Mouse (Mus musculus): ENCODE measurements at regions not wholly inside any gene's neighbourhood (a gene's known extent, or its start where the extent isn't known, plus 50 kb on each side); places are given as distances from the start of the nearest gene placed in this dataset.

GRCm38 (mm10) chr2:159755541-159756011 is 578.4 kb downstream of the Gm826 start:
- no peak for TF ChIP-seq UBTF (IDR thresholded peaks at IDR 0.05; ENCODE audit: borderline replicate concordance, insufficient read depth, low read depth, low read length)
- no peak for TF ChIP-seq CHD2 (IDR thresholded peaks at IDR 0.05; ENCODE audit: low read length)
- no peak for TF ChIP-seq POLR2A (IDR thresholded peaks at IDR 0.05; ENCODE audit: control insufficient read depth in 1 of 2, insufficient read depth in 1 of 2, low read depth in 1 of 2, low read length in 2 of 2, poor library complexity in 1 of 2)
